Mouse (Mus musculus) olfactory bulb, adult 2 months (tissue): ENCODE results near the gene Rin1. TPM values are rescaled to one million over a fixed set of nuclear protein-coding genes. Genes with fewer than 3 reads are reported as not detected.

Experiments
- H3K27ac ChIP-seq: fragments of 200-500 bp; 2 replicates; pipeline ENCODE4 v1.5.1; 2012; ENCODE audit warnings: low read depth, low read length; ENCODE audit not compliant: insufficient read depth
- H3K4me1 ChIP-seq: fragments of 200-500 bp; 2 replicates; pipeline ENCODE4 v1.6.1; 2012; ENCODE audit warnings: low read length; ENCODE audit not compliant: control insufficient read depth, insufficient read depth
- H3K4me3 ChIP-seq: fragments of 200-500 bp; 2 replicates; pipeline ENCODE4 v1.5.1; 2012; ENCODE audit warnings: mild to moderate bottlenecking, low read depth, low read length, moderate library complexity; ENCODE audit not compliant: insufficient read depth
- CTCF ChIP-seq: fragments of 200-500 bp; IDR thresholded peaks from 2 replicates; pipeline ENCODE4 v1.5.1; 2012; ENCODE audit warnings: low read depth, mild to moderate bottlenecking, low read length, moderate library complexity; ENCODE audit not compliant: insufficient read depth
- POLR2A ChIP-seq: fragments of 200-500 bp; IDR thresholded peaks from 2 replicates; pipeline ENCODE4 v1.6.1; 2012; ENCODE audit warnings: mild to moderate bottlenecking, low read depth, low read length, moderate library complexity; ENCODE audit not compliant: insufficient read depth
- WGBS: fragments of 180-500 bp; shearing (Covaris S2); methylation state at CpG from one replicate; pipeline ENCODE4 v1.1.7; 2018; 5-methylcytosine and 5-hydroxymethylcytosine counted together
- polyA plus RNA-seq: library from polyadenylated mRNA; stranded (reverse); fragments of >200 nt; gene quantifications from 2 replicates; pipeline ENCODE4 v1.2.4, GENCODE M21; 2012; ENCODE audit warnings: low replicate concordance; ENCODE audit not compliant: missing spikeins, insufficient read depth, insufficient read length

Gene Rin1
- polyA plus RNA-seq, 1 experiment = not detected

DNA sequence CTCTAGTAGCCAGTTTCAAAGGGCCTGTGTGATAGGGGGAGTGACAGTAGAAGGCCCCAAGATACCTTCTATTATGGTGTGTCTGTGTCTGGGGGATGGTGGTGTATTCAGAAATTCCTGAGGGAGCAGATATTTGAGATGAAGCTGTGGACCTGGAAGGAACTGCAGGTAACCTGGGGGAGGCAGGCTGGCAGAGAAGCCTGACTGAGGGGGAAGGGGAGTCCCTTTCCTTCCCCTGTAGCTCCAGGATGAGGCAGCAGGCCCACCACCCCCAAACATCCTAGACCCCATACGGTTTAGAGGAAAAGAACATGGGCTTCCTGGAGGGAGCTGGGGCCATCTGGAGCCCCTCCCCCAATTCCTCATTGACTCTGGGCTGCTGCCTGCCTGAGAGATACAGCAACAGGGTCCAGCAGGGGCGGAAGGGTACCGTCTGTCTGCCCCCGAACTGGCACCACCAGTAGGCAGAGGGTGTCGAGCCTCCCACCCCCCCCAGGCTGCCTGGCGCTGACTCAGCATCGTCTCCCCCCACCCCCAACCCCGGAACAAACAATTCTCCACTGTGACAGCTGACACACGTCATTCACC, 45.7 kb downstream of the Rin1 start:
- 3% methylated on average over 9 of the region's 9 CpGs for WGBS
- peaks cover 53% of the 10 kb centered on the region for H3K4me1 ChIP-seq
- peak overlapping the region; percentile 94 for H3K4me3 ChIP-seq
- H3K27ac ChIP-seq = peak overlapping the region; percentile 50
- no peak for TF ChIP-seq POLR2A
- TF ChIP-seq CTCF = no peak

DNA sequence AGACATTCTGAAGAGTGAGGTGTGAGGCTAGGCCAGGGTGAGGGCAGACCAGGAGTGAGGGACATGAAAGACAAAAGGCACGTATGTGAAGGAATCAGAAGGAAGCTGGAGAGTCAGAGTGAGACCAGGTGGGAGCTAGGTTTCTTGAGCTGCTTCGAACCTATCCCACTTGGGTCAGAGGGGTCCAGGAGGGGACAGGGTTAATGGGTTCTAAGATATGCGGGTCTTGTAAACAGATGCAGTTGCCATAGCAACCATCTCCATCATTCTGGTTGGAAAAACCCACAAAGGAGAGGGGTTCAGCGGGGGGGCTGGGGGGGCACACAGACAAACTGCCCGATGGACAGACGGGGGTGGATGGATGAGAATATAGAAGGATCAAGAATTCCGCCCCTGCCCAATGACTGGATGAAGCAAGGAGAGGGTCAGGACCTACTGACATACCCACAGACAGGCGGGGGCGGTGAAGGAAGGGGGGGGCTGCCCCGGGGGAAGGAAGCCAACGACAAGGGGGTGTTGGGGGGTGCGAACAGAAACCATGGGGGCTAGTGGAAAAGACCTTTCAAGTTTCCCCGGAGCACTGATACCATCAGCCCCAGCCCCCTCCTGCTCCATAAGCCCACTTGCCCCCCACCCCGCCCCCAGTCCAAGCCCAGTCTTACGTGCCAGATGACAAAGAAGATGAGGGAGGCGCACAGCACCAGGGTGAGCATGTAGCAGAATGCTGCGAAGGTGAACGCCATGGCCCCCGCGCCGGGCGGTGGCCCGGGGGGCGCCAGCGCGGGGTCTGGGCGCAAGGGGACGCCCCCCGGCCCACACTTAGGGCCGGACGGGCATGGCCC, 47.5 kb downstream of the Rin1 start:
- Histone ChIP-seq H3K4me1 (peaks cover 53% of the 10 kb centered on the region), H3K27ac (peak overlapping the region; percentile 71), H3K4me3 (peak overlapping the region; percentile 94)
- no peak for TF ChIP-seq POLR2A
- no peak for TF ChIP-seq CTCF
- 3% methylated on average over 31 of the region's 31 CpGs for WGBS

DNA sequence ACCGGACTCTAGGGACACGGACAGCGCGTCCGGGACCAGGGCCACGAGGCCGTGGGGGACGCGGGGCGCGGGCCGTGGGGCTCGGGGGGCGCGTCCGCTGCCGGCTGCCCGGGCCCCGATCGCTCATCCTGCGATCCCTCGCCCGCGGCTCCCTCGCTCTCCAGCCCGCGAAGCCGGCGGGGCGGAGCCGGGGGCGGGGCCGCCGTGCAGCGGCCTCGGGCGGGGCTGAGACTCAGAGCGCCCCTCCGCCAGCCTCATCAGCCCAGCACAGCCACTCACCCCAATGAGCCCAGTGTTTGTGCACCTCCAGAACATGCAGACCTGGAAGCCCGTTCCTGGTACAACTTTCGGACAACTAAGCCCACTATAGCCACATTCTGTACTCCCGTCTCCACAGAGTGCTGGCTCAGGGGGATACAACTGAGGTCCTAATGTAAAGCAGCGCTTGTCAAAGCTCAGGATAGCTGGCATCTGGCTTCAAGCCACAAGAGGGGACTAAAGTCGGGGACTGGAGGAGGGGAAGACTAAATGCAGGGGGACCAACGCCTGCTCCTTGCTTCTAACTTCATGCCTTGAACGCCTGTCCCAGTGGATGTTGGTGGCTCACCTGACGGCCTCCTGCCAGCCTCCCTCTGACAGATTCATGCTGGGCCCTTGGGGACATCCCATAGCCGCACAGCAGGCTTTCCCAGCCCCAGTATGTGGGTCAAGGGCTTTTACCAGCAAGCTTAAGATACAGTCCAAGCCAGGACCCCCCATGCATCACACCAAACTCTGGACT, 48.3 kb downstream of the Rin1 start, which contains the start of gene Cnih2:
Gene Cnih2 (minus strand): TSS at position 159 of the 781 bp plus-strand sequence.
- peak; percentile 31; the same call in 1 of the 2 replicates for TF ChIP-seq POLR2A
- TF ChIP-seq CTCF = no peak
- peaks cover 45% of the 10 kb centered on the region for H3K4me1 ChIP-seq
- peak within 1 kb of the TSS; percentile 94 for H3K4me3 ChIP-seq
- peak within 1 kb of the TSS; percentile 71 for H3K27ac ChIP-seq
- WGBS = 3% methylated on average over 41 of the region's 48 CpGs

DNA sequence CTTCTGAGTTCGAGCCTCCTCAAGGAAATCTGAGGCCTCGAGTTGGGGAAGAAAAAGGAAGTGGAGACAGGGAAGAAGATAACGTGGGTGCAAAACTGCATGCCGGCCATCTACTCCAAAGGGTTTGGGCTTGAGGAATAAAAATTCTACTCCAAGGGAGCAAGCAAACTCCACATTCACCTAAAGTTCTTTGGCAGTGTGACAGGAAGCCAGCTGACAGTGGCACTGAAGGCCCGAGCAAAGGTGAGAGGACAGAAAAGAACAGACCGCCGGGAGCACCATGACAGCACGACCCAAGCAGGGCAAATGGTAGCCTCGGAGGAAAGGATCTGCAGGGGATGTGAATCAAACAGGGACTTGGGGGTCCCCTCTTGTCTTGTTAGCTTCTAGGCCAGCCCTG, 55.8 kb downstream of the Rin1 start:
- TF ChIP-seq CTCF (no peak), POLR2A (no peak)
- H3K27ac ChIP-seq = peak overlapping the region; percentile 99
- H3K4me1 ChIP-seq = peaks cover 23% of the 10 kb centered on the region
- WGBS = 2% methylated on average over 9 of the region's 9 CpGs
- H3K4me3 ChIP-seq = peak overlapping the region; percentile 84

Other genes starting within 250 kb of the Rin1 start
- not detected in 2 replicates for gene Gm21992, start 238.9 kb upstream of the Rin1 start, polyA plus RNA-seq
- not detected in 2 replicates for gene Rbm14, start 238.8 kb upstream of the Rin1 start, polyA plus RNA-seq
- not detected in 2 replicates for gene Ccs, start 211.1 kb upstream of the Rin1 start, polyA plus RNA-seq
- not detected in 2 replicates for gene Ccdc87, start 211.1 kb upstream of the Rin1 start, polyA plus RNA-seq
- not detected in 2 replicates for gene Ctsf, start 195.4 kb upstream of the Rin1 start, polyA plus RNA-seq
- not detected in 2 replicates for gene Actn3, start 172.6 kb upstream of the Rin1 start, polyA plus RNA-seq
- not detected in 2 replicates for gene Zdhhc24, start 171.8 kb upstream of the Rin1 start, polyA plus RNA-seq
- not detected in 2 replicates for gene Bbs1, start 143.9 kb upstream of the Rin1 start, polyA plus RNA-seq
- not detected in 2 replicates for gene Dpp3, start 122.2 kb upstream of the Rin1 start, polyA plus RNA-seq
- not detected in 2 replicates for gene Peli3, start 107.4 kb upstream of the Rin1 start, polyA plus RNA-seq
- not detected in 2 replicates for gene Mrpl11, start 88.3 kb upstream of the Rin1 start, polyA plus RNA-seq
- gene Npas4, start 60.2 kb upstream of the Rin1 start, polyA plus RNA-seq = not detected in 2 replicates
- gene Slc29a2, start 26.6 kb upstream of the Rin1 start, polyA plus RNA-seq = not detected in 2 replicates
- gene B4gat1, start 11.7 kb upstream of the Rin1 start, polyA plus RNA-seq = not detected in 2 replicates
- not detected in 2 replicates for gene AC124502.3, start 11.6 kb upstream of the Rin1 start, polyA plus RNA-seq
- not detected in 2 replicates for gene Brms1, start 9.1 kb upstream of the Rin1 start, polyA plus RNA-seq
- not detected in 2 replicates for gene Cd248, start 17.6 kb downstream of the Rin1 start, polyA plus RNA-seq
- not detected in 2 replicates for gene Tmem151a, start 35.0 kb downstream of the Rin1 start, polyA plus RNA-seq
- not detected in 2 replicates for gene Yif1a, start 38.1 kb downstream of the Rin1 start, polyA plus RNA-seq
- gene Cnih2, start 48.0 kb downstream of the Rin1 start, polyA plus RNA-seq = not detected in 2 replicates
- not detected in 2 replicates for gene Rab1b, start 56.6 kb downstream of the Rin1 start, polyA plus RNA-seq
- gene Klc2, start 68.1 kb downstream of the Rin1 start, polyA plus RNA-seq = not detected in 2 replicates
- not detected in 2 replicates for gene Pacs1, start 222.6 kb downstream of the Rin1 start, polyA plus RNA-seq
- not detected in 2 replicates for gene Sf3b2, start 245.0 kb downstream of the Rin1 start, polyA plus RNA-seq
- not detected in 2 replicates for gene Gal3st3, start 247.8 kb downstream of the Rin1 start, polyA plus RNA-seq